Comparison of ENCODE assay signal across 16 mouse cellular contexts in genomic region chr12:88463588-88464290, GRCm38 (mm10).
DNase-seq lines count a peak whose midpoint lies in the region; ATAC-seq lines count a peak whose summit lies in the region.
"Had no signal": no experiment of that assay in that cellular context is flagged by ENCODE, and none has a peak within 500 bp of the region (broad histone marks: within the 10 kb centered on the region; RNA-seq: fewer than 3 reads in every experiment).

No protein-coding gene starts in this region.

- H3K4me3 ChIP-seq in forebrain, embryonic 11.5 days (ENCODE audit: low read depth, low read length): no peak overlapping the region
- no peak overlapping the region for H3K4me3 ChIP-seq in forebrain, embryonic 15.5 days
- H3K4me3 ChIP-seq in kidney, embryonic 15.5 days (replicated peaks): no peak overlapping the region
- H3K4me3 ChIP-seq in midbrain, embryonic 16.5 days (ENCODE audit: low read depth, low read length): no peak overlapping the region
- H3K4me3 ChIP-seq in midbrain, embryonic 13.5 days (replicated peaks): no peak overlapping the region
- H3K4me3 ChIP-seq: gastrocnemius, adult 2 months; heart, embryonic 13.5 days; limb, embryonic 13.5 days; neural tube, embryonic 13.5 days had no signal

- no peak for ATAC-seq in forebrain, embryonic 11.5 days (replicated peaks; ENCODE audit: low FRiP score)
- no peak for ATAC-seq in forebrain, embryonic 15.5 days (replicated peaks)
- ATAC-seq in kidney, embryonic 15.5 days (replicated peaks; ENCODE audit: low FRiP score): peak; percentile 93
- ATAC-seq in midbrain, embryonic 16.5 days: peak; percentile 28; the same call in 1 of the 2 replicates
- no peak for ATAC-seq in midbrain, embryonic 13.5 days
- ATAC-seq: intestine, postnatal 0 days had no signal

- no peaks in the 10 kb centered on the region for H3K4me1 ChIP-seq in forebrain, embryonic 11.5 days (replicated peaks; ENCODE audit: control insufficient read depth, insufficient read depth, low read length)
- H3K4me1 ChIP-seq in forebrain, embryonic 15.5 days: no peaks in the 10 kb centered on the region
- peaks cover 14% of the 10 kb centered on the region for H3K4me1 ChIP-seq in kidney, embryonic 15.5 days
- H3K4me1 ChIP-seq in midbrain, embryonic 16.5 days (ENCODE audit: control insufficient read depth, insufficient read depth, low read length): no peaks in the 10 kb centered on the region
- no peaks in the 10 kb centered on the region for H3K4me1 ChIP-seq in midbrain, embryonic 13.5 days (replicated peaks)
- H3K4me1 ChIP-seq: limb, embryonic 13.5 days; neural tube, embryonic 13.5 days had no signal

- DNase-seq in forebrain, embryonic 11.5 days (ENCODE audit: low spot score): peak; percentile 22
- DNase-seq in kidney, adult 9 months: no peak
- DNase-seq in heart, postnatal 25 days (ENCODE audit: low spot score): no peak
- DNase-seq: cerebellum, adult 8-10 months; gastrocnemius, adult 2 months; layer of hippocampus, adult 9-11 months; right cerebral cortex, postnatal 14 days had no signal

- 77% methylated on average over 10 of the region's 10 CpGs for WGBS in forebrain, embryonic 11.5 days
- 78% methylated on average over 10 of the region's 10 CpGs for WGBS in forebrain, embryonic 15.5 days
- WGBS in kidney, embryonic 15.5 days: 68% methylated on average over 10 of the region's 10 CpGs
- 75% methylated on average over 10 of the region's 10 CpGs for WGBS in midbrain, embryonic 16.5 days
- 74% methylated on average over 10 of the region's 10 CpGs for WGBS in midbrain, embryonic 13.5 days

- H3K27me3 ChIP-seq in forebrain, embryonic 11.5 days (ENCODE audit: control insufficient read depth, insufficient read depth, low read length): no peaks in the 10 kb centered on the region
- no peaks in the 10 kb centered on the region for H3K27me3 ChIP-seq in forebrain, embryonic 15.5 days
- H3K27me3 ChIP-seq in kidney, embryonic 15.5 days: no peaks in the 10 kb centered on the region
- no peaks in the 10 kb centered on the region for H3K27me3 ChIP-seq in midbrain, embryonic 16.5 days (ENCODE audit: control insufficient read depth, insufficient read depth, low read depth, low read length)
- no peaks in the 10 kb centered on the region for H3K27me3 ChIP-seq in midbrain, embryonic 13.5 days
- H3K27me3 ChIP-seq: heart, embryonic 13.5 days; limb, embryonic 13.5 days; neural tube, embryonic 13.5 days had no signal

- no peak overlapping the region for H3K4me2 ChIP-seq in forebrain, embryonic 11.5 days (ENCODE audit: low read depth, low read length, severe bottlenecking)
- no peak overlapping the region for H3K4me2 ChIP-seq in forebrain, embryonic 15.5 days (replicated peaks)
- no peak overlapping the region for H3K4me2 ChIP-seq in kidney, embryonic 15.5 days
- H3K4me2 ChIP-seq in midbrain, embryonic 16.5 days (ENCODE audit: low read length): no peak overlapping the region
- H3K4me2 ChIP-seq in midbrain, embryonic 13.5 days (replicated peaks): no peak overlapping the region
- H3K4me2 ChIP-seq: heart, embryonic 13.5 days; limb, embryonic 13.5 days; neural tube, embryonic 13.5 days had no signal

- H3K27ac ChIP-seq in forebrain, embryonic 11.5 days (ENCODE audit: low read depth, low read length): no peak overlapping the region
- H3K27ac ChIP-seq in forebrain, embryonic 15.5 days (replicated peaks): no peak overlapping the region
- H3K27ac ChIP-seq in kidney, embryonic 15.5 days: 0 out of 2 replicates have a peak overlapping the region, but pooled peaks have one; percentile 28
- no peak overlapping the region for H3K27ac ChIP-seq in midbrain, embryonic 16.5 days (ENCODE audit: low read length)
- no peak overlapping the region for H3K27ac ChIP-seq in midbrain, embryonic 13.5 days
- H3K27ac ChIP-seq: gastrocnemius, adult 2 months; heart, embryonic 13.5 days; limb, embryonic 13.5 days; liver, embryonic 14.5 days; neural tube, embryonic 13.5 days had no signal

- H3K36me3 ChIP-seq in forebrain, embryonic 11.5 days (ENCODE audit: control insufficient read depth, insufficient read depth, low read length): no peaks in the 10 kb centered on the region
- peaks cover 5% of the 10 kb centered on the region; the same call in 1 of the 2 replicates for H3K36me3 ChIP-seq in forebrain, embryonic 15.5 days
- H3K36me3 ChIP-seq in kidney, embryonic 15.5 days: 0 out of 2 replicates have a peak, but pooled peaks cover 7% of the 10 kb centered on the region
- H3K36me3 ChIP-seq in midbrain, embryonic 16.5 days (ENCODE audit: control insufficient read depth, insufficient read depth, low read length): 0 out of 2 replicates have a peak, but pooled peaks cover 2% of the 10 kb centered on the region
- H3K36me3 ChIP-seq in midbrain, embryonic 13.5 days: peaks cover 13% of the 10 kb centered on the region

- no peak overlapping the region for H3K9ac ChIP-seq in forebrain, embryonic 11.5 days (ENCODE audit: low read length)
- no peak overlapping the region for H3K9ac ChIP-seq in forebrain, embryonic 15.5 days (replicated peaks)
- H3K9ac ChIP-seq in kidney, embryonic 15.5 days: no peak overlapping the region
- no peak overlapping the region for H3K9ac ChIP-seq in midbrain, embryonic 16.5 days (ENCODE audit: low read depth, low read length)
- no peak overlapping the region for H3K9ac ChIP-seq in midbrain, embryonic 13.5 days (replicated peaks)
- H3K9ac ChIP-seq: heart, embryonic 13.5 days; limb, embryonic 13.5 days; liver, embryonic 14.5 days; neural tube, embryonic 13.5 days had no signal

- intact Hi-C loops in heart, postnatal 25 days (cut with DNase I): no loop called here

- H3K9me3 ChIP-seq in forebrain, embryonic 11.5 days (ENCODE audit: control insufficient read depth, low read length): no peaks in the 10 kb centered on the region
- no peaks in the 10 kb centered on the region for H3K9me3 ChIP-seq in forebrain, embryonic 15.5 days
- no peaks in the 10 kb centered on the region for H3K9me3 ChIP-seq in kidney, embryonic 15.5 days (replicated peaks)
- no peaks in the 10 kb centered on the region for H3K9me3 ChIP-seq in midbrain, embryonic 16.5 days (replicated peaks; ENCODE audit: control insufficient read depth, low read length, poor library complexity, severe bottlenecking)
- H3K9me3 ChIP-seq in midbrain, embryonic 13.5 days: 0 out of 2 replicates have a peak, but pooled peaks cover 2% of the 10 kb centered on the region
- H3K9me3 ChIP-seq: heart, embryonic 13.5 days; limb, embryonic 13.5 days; neural tube, embryonic 13.5 days had no signal

Comparison
In these comparisons a context has a peak if more than half of its experiments do, and no peak if none do; other contexts are left out.
1. ATAC-seq: peak in kidney, embryonic 15.5 days (single experiment) and midbrain, embryonic 16.5 days (single experiment); none in forebrain, embryonic 11.5 days (single experiment), forebrain, embryonic 15.5 days (single experiment) and midbrain, embryonic 13.5 days (single experiment).